Mouse (Mus musculus) right cerebral cortex, postnatal 10 days (tissue): ENCODE data around the gene Celsr1.
"Not testable (repeated sequence)": the region's sequence is repeated elsewhere in the genome, so short reads cannot be mapped to it uniquely, and the experiment has no call there.

Source experiments
- DNase-seq, 2 experiments: peaks; one replicate each; pipeline ENCODE4 v3.0.0; 2021; ENCODE audit warnings: low spot score in 2 of 2

Gene Celsr1

DNA sequence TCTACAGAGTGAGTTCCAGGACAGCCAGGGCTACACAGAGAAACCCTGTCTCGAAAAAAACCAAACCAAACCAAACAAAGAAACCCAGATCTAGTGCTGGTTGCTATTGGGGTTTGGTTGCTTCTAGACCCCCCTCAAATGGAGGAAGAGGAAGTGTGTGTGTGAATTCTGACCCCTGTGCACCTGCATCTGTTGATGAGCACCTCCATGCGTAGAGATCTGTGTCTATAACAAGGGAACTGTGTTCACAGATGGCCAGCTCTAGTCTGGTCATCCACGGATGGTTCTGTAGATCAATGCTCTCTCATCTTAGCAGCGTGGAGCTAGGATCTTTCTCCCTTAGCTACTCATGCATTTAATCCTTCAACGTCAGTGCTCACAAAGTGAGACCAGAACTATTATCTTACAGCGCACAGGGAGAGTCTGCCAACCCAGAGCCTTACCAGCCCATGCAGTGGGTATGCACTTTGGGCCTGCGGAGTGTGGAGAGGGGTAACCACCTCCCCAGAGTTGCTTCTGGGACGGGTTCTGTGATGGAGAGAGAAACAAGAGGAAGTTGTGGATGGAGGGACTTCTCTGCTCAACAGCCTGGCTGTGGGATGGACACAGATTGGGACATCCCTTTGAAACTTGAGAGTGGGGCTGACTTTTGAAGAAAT, 30.7 kb upstream of the Celsr1 start:
- DNase-seq = no peak

DNA sequence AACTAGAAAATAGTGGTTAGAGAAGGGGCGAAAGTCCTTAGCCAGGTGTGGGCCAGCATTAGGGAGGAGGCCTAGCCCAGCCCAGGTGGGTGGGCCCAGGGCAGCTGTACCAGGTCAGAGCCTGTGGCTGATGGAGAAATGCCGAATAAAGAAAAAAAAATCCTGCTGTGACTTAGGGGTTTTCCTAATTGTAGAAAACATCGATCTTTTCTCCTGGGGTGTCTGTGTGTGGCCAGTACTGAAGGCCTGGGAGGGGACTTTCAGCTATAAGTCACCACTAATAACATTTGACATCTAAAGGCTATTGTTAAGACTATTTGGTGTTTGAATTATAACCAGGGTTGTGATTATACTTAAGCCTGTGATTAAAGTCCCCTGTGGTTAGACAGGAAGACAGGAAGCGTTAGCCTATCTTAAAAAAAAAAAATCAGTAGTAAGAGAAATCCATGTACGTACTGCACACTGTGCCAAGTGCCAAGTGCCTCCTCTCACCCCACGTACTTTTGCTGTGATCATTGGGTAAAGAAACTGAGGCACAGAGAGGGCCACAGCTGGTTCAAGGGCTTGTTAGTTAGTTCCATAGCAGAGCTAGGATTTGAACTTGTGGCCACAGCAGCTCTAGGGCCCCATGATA, 28.4 kb upstream of the Celsr1 start:
- DNase-seq = no peak

DNA sequence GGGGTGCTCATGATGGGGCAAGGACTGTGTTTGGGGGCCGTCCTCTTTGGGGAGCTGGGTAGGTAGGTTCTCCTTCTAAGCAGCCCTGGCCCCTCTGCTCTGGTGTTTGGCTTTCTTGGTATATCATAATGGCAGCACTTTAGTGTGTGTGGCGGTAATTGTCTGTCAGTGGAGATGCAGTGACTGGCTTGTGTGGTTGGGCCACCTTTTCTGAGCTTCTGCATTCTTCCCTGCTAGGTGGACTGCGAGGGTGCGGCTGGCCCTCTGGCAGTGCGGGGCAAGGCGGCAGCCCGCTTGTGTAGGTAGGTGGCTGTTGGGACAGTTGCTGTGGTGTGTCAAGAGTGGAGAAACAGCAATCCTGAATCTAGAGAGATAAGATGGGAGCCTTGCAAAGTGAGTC, 27.6 kb upstream of the Celsr1 start:
- no peak for DNase-seq

DNA sequence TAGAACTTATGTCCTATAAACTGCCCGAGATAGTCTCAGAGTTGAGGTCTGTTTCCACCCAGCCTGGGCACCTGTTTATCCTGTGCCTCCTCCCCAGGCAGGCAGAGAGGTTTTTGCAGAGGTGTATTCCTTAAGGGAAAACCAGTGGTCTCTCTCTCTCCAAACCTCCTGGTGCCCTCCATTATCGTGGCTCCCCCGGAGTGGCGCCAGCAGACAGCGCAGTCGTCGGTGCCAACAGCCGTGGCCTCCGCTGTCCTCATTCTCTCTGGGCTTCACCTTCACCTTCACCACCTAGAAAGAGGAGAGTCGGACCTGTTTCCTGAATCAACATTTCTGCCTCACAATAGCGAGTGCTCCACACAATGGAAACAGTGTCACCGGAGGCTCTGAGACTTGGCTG, 27.0 kb upstream of the Celsr1 start:
- DNase-seq = no peak

DNA sequence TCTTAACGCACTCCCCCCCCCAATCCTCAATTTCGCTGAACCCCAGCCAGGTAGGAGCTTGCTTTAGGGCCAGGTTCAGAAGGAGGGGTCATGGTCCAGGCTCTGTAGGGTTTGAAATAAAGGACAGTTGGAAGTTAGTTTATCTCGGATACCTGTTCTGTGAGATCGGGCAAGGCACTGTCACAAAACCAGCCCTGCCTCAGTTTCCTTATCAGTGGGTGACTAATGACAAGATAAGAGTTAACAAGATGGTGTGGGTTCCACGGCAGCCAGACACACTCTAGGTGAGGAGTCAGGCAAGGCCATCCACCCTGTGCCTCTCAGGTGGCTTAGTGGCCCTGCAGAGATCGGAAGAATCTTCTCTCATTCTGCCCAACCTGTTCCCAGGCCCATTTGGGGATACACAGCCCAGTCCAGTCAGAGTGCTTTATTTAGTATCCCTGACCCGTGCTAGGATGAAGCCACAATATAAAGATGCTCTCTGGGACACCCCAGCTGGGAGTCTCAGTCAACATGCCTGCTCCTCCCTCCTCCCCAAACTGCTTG, 26.3 kb upstream of the Celsr1 start:
- no peak for DNase-seq

DNA sequence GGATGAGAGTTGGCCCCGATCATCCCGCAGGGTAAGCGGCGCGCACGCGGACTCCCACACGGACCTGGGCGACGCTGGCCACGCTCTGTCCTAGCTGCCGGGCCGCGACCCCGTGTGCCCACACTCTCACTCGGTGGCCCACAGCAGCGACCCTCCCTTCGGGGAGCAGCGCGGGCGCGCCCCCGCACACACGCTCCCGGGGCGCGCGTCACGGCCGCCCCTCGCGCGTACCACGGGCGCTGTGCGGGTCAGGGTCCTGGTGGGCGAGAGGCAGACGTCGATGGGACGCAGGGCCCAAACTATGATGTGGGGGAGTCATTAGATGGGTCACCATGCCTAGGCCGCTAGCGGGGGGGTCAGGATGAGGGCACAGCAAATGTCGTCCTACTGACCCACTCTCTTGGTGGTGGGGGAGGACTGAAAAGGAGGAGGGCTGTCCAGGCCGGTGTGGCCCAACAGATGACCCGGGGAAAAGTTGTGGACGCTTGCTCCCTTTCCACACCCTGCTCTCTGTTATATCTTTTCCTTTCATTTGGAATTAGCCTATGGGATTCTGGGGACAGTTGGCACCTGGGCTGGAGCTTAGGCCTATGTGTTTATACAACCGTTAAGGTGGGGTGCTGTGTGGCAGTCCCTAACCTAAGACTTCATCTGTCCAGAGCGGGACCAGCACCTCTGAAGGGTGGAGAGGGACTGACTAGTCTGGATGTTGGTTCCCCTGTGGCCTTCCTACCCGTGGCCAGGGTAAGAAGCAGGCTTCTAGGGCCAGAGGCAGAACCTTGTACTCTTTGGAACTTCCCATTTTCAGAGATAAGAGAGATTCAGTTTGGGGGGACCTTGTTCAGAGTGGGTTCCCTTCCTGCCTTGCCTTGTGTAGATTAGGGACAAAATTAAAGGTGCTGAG, 25.6 kb upstream of the Celsr1 start:
- DNase-seq = peak in 1 of 2 experiments; percentile 46

DNA sequence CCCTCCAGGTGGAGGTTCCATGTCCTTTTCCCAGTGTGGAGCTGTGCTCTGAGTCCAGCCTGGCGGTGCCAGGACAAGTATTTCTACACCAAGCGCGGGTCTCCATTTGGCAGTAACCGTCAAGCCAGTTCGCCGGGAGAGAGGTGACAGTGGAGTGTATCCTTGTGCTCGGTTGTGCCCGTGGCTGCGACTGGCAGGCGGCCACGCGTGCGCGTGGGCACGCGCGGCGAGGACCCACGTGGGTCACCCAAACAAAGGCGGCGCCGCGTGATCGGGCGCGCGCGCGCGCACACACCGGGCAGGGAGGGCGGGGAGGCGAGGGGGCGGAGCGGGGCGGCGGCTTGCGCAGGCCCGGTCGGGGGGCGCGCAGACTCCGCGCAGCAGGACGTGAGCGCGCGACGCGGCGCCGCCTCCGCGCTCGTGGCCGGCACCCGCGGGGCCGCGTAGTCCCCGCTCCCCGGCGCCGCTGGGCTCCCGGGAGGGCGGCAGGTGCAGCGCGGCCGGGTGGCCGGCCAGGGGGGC, 24.9 kb upstream of the Celsr1 start:
- DNase-seq = peak; percentile 94 to 96

DNA sequence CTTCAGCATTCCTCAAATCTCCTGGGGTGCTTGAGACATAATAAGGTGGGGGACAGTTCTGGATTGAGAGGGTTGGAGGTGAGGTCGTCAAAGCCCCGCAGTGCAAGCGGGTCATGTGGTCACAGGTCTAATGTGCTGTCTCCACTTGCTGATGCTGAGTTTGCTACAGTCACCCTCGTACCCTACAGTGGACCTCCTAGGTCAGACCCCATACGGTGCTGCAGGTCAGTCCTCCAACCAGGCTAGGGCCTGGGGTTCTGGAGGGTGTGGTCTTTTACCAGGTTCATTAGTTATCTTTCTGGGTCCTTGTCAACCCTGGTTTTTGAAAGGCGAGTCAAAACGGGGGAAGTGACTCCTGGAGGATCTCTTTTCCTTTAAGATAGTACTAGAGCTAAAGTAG, 24.3 kb upstream of the Celsr1 start:
- no peak for DNase-seq

DNA sequence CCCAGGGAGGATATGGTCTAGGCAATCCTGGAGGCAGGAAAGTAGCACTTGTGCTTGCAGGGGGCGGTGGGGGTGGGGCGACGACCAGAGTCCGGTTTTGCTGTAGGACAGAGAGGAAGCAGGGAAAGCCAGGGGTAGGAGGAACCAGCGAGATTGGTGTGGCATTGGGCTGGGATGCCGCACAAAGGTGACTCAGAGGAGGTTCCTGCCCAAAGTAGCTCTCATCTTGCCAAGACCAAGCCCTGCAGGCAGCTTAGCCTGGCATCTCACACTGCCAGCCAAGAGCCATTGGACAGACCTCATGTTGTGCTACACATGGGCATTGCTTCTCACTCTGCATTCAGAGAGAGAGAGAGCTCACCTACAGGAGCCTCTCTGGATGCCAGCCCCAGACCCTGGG, 23.8 kb upstream of the Celsr1 start, which contains the start of gene Gramd4:
Gene Gramd4, plus strand, starts transcription at position 283 of the 400 bp plus-strand sequence.
- DNase-seq = no peak

DNA sequence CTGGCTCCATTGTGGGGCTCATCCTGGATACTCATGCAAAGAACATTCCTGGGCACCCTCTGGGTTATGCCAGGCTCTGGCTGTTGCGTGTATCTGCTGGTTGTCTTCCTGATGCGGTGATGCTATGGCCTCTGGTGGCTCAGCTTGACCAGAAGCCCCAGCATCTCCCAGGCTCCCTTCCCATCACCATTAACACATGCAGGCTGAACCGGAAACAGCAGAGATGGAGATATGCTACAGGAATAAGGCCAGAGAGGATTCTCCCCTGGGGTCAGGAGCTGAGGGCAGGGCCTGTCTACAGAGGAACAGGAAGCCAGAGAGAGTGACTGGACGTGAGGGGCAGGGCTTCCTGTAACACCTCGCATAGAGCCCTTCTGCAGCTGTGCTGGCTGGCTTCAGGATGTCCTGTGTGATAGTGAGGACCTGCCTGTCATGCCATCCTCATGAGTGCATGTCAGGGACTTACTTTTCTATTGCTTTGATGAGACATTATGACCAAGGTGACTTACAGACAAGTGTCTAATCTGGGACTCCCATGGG, 22.7 kb upstream of the Celsr1 start:
- no peak for DNase-seq

DNA sequence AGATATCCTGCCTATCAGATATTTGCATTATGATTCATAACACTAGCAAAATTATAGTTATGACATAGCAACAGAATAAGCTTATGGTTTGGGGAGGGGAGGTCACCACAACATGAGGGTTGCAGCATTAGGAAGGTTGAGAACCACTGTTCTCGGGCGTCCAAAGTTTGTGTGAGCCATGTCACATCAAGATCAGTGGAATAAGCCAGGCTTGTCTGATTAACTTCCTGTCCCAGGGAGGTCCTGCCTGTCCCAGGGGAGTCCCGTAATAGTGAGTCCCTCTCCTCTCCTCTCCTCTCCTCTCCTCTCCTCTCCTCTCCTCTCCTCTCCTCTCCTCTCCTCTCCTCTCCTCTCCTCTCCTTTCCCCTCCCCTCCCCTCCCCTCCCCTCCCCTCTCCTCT, 21.3 kb upstream of the Celsr1 start:
- not testable (repeated sequence) for DNase-seq

DNA sequence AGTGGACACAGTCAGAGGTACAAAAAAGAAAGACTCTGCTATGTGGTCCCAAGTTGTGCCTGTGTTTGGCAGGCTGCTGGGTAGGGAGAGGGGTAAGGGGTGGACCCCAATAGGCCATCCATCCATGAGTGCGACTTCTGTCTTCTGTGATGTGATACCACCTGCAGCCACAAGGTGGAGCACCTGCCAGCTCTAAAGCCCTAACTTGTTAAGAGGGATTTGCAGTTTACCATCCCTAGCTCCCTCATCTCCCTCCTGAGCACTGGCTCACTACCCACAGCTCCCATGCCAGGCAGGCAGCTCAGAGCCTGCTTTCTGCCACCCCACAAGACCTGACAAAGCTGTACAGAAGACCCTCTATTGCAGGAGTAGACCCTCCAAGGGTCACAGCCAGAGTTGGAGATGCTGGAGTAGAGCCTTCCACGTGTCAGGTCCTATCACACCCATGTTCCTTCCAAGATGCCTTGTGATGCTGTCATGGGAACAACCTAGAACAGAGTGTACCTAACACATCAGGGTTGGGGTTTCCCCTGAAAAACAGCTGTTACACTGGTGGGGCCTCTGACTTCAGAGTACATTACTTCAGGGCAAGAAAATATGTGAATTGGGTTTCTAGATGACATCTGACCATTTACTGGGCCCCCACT, 20.4 kb upstream of the Celsr1 start:
- DNase-seq = peak; percentile 83 to 90

DNA sequence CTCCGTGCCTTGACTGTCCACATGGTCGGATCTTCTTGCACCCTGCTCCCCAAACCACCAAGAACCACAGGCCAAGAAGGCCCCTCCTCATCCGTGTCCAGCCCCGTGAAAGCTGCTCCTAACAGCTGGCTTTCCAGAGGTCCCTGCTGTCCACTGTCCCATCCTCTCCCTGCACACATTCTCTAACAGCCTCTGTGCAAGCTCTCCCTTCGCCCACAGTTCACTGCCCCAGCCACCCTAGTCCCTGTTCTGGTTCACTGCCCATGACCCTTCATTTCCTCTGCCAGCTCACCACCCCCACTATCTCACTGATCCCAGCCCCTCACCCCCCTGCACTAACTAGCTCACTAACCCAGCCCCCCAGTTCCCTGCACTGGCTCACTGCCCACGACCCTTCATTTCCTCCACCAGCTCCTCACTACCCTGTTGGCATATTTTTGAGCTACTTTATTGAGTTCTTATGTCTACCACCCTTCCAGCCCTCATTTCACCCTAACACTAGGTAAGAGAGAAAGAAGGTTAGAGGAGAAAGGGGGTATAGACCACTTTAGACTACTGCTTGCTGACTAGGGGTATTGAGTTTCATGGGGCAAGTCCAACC, 18.4 kb upstream of the Celsr1 start:
- DNase-seq = no peak

DNA sequence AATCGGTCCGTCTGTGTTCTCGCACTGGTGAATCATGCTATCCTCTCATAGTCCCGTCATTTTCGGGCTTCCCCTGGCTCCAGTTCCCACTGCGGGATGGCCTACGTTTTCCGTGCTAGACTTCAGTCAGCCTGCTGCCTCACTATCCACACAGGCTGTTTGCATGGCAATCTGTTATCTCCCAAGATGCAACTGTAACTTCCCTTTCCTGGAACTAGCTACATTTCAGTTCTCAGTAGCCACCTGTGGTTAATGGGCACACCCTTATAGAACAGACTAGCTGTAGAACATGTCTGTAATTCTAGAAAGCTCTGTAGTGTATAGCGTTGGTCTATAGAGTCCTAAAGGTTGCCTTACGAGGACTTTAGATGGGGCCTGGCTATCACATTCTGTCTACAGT, 17.6 kb upstream of the Celsr1 start:
- no peak for DNase-seq

DNA sequence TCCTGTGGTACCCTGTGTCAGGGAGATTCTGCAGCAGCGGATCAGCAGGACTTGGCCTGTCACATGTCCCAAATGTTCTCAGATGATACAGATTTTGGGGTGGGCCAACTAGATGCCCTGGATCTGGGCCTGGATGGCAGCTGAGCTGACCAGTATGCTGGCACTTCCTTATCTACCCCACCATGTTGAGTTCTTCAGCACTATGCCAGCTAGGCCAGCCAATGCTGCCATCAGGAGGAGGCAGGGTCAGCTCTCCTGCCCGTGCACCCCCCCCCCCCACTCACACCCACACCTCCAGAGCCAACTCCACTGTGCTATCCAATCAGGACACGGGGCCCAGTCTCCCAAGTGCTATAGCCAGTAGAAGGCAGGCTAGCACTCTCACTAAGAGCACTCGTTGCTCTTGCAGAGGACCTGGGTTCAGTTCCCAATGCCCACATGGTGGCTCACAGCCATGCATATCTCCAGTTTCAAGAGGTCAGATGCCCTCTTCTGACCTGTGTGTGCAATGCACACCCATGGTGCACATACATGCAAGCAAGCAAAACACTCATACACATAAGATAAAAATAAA, 16.7 kb upstream of the Celsr1 start:
- no peak for DNase-seq

DNA sequence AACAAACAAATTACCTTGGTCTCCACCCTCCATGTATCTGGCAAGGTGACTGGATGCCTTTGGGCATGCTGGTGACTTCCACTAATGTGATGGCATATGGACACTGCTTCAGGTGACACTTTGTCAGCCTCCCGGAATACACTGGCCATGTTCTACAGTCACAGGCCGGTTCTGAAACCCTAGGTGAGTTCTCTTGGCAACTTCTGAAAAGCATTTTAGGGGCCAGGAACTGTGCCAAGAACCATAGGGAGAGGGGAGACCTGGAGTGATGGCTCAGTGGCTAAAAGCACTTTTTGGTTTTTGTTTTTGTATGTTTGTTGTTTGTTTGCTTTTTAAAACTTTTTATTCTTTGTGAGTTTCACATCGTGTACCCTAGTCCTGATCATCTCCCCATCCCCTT, 15.9 kb upstream of the Celsr1 start:
- no peak for DNase-seq

DNA sequence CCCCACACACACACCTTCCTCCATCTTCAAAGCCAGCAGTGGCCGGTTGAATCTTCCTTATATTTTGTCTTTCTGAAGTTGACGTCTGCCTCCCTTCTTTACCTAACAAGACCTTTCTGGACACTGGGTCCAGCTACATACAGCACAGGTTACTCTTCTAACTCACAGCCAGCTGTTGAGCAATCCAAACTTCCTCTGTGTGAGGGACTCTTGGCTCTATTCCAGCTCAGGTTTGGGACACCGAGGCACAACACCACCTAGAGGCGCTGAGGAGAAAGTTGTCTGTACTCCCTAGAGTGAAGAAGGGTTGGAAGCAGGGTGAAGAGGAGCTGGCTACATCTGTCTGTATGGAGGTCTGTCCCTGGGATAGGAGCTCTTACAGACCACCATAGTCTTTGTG, 8.8 kb upstream of the Celsr1 start:
- no peak for DNase-seq

DNA sequence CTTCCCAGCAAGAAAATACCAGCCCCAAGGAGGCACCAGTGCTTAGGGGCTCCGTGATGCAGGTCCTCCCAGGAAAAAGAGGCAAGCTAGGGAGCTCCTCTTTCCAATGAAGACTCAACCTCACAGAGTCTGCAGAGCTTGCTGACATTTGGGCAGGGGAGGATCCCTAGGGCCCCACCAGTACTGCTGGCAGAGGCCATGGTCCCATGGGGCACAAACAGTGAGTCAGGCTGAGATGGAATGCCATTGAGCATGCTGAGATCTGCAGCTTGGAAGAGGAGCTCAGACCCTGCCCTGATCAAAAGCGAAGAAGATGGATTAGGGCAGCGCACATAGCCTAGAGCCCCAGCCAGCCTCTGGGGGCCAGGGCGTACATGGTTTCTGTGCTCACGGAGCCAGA, 7.8 kb upstream of the Celsr1 start:
- DNase-seq = no peak

DNA sequence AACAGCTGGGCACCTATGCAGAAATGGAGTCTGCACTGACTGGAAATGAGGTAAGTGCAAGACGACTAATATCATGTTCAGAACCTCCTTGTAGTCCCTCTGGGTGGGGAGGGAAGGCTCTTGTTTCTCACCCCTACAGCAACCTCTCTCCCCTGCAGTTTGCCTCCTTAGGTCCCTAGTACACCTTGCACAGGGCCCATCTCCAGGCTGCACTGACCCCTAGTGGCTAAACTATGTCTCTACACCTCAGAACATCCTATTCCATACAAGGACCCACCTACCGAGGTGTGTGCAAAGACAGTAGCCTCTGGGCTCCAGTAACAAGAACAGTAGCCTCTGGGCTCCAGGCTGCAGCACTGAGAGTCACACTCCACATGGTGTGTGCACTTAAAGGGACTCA, 5.2 kb upstream of the Celsr1 start:
- DNase-seq = peak in 1 of 2 experiments; percentile 83

DNA sequence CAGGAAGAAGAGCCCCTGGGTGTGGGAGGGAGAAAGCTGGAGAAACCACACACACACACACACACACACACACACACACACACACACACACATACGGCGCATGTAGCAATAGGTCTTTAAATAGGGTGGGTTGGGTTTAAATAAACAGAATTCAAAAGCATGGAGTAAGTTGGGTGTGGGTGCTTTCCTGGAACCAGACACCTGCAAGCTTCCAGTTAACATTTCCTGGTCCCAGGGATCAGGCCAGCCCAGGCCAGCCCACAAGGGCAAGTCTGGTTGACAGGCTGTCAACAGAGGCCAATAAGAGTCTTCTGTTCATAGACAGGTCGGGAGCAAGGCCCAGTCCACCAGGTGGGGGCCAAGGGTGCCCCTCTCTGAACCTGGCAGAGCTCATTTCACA, 2.3 kb upstream of the Celsr1 start:
- no peak for DNase-seq
